Mouse (Mus musculus) testis, adult 2 months (tissue): ENCODE measurements around the gene Lipn.

Experiments used
- CTCF ChIP-seq: fragments of 200-500 bp; IDR thresholded peaks from 2 replicates; pipeline ENCODE4 v1.5.1; 2012; ENCODE audit warnings: low read depth, mild to moderate bottlenecking, inconsistent platforms, low read length, moderate library complexity; ENCODE audit not compliant: control insufficient read depth, insufficient read depth, insufficient replicate concordance
- POLR2A ChIP-seq: fragments of 200-500 bp; IDR thresholded peaks from 2 replicates; pipeline ENCODE4 v1.6.1; 2012; ENCODE audit warnings: low read depth, mild to moderate bottlenecking, inconsistent platforms, low read length, moderate library complexity; ENCODE audit not compliant: control insufficient read depth

DNA sequence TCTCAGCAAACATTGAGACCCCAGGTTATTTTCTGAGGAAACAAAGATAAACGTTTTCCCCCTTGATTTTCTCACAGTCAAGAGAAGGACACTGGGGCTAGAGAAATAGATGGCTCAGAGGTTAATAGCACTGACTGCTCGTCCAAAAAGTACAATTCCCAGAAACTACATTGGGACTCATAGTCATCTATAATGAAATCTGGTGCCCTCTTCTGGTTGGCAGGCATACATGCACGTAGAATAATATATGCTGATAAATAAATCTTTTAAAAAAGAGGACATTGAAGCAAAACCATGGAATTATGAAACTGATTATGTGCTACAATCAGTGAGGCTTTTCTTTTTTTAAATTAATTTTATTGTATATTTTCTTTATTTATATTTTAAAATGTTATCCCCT is 44.4 kb upstream of the Lipn start:
- TF ChIP-seq CTCF (no peak), POLR2A (no peak)
